Mouse (Mus musculus): ENCODE measurements around the gene Phactr2. TPM values are rescaled to one million over a fixed set of nuclear protein-coding genes. Genes with fewer than 3 reads are reported as not detected.

Phactr2 gene
- polyA plus RNA-seq, 1 experiment from 2014 or later, result 28.8 TPM

DNA sequence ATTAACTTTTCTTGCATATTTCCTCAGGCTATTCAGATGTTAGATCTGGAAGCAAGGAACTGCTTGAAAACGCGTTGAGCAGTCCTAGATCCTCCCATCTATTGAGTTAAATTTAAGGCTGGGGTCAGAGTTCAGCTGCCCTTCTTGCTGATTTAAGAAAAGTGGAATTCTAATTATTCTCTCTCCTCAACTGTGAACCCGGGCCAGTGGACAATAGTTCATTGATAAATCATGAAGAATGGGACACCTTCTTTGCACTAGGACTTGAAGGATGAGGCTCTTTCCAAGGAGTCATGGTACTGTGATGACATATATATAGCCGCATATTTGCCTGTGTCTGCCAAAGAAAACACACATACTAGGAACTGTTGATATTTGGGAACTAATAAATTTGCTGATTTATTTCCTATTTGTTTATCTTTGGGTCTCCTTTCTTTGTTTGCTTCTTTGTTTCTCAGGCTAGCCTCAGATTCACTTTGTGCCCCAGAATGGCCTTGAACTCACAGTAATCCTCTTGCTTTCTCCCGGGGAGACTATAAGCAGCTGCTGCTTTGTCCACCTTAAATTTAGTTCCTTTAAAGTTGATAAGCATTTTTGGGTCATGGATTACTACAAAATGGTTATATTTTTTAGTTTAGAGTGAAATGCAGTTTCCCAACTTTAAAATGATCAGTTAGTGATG lies 127.5 kb downstream of the Phactr2 start:
- DNase-seq (ENCODE audit: low spot score) (no peak), ATAC-seq (ENCODE audit: insufficient number of reproducible peaks, low FRiP score, low TSS enrichment, low read depth) (no peak)
- WGBS, result 62% methylated on average over 5 of the region's 5 CpGs
- Histone ChIP-seq H3K36me3 (ENCODE audit: control insufficient read depth, insufficient read depth, low read length) (no peaks in the 10 kb centered on the region), H3K4me3 (ENCODE audit: low read depth, low read length) (no peak overlapping the region), H3K27ac (replicated peaks; ENCODE audit: low read depth, low read length) (no peak overlapping the region), H3K9ac (ENCODE audit: low read length) (no peak overlapping the region), H3K4me1 (ENCODE audit: control insufficient read depth, insufficient read depth, low read length) (no peaks in the 10 kb centered on the region), H3K4me2 (ENCODE audit: low read depth, severe bottlenecking) (no peak overlapping the region), H3K27me3 (ENCODE audit: control insufficient read depth, insufficient read depth, low read length) (no peaks in the 10 kb centered on the region), H3K9me3 (ENCODE audit: control insufficient read depth, low read length) (no peaks in the 10 kb centered on the region)

DNA sequence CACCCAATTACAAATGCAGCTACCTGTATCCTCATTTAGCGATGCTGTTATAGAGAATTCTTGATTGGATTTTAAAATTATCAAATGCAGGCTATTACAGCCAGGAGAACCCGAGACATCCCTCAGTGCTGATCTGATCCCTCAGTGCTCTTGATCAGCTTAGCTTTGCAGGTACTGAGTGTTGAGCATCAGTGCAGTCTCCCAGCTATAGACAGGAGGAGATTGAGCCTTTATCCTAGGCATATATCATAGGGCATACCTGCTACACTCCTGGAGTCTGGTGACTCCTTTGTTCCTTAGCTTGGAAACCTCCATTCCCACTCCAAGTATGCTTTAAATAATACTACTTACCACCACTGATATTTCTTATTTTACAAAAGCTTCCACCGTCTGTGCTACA lies 133.6 kb downstream of the Phactr2 start:
- H3K4me1 ChIP-seq (ENCODE audit: control insufficient read depth, insufficient read depth, low read length), result no peaks in the 10 kb centered on the region
- no peak overlapping the region for H3K4me3 ChIP-seq (ENCODE audit: low read depth, low read length)
- H3K9me3 ChIP-seq (ENCODE audit: control insufficient read depth, low read length), result no peaks in the 10 kb centered on the region
- no peak for ATAC-seq (ENCODE audit: insufficient number of reproducible peaks, low FRiP score, low TSS enrichment, low read depth)
- H3K27ac ChIP-seq (replicated peaks; ENCODE audit: low read depth, low read length), result no peak overlapping the region
- no peak overlapping the region for H3K9ac ChIP-seq (ENCODE audit: low read length)
- WGBS, result 84% methylated on average over 3 of the region's 3 CpGs
- no peaks in the 10 kb centered on the region for H3K27me3 ChIP-seq (ENCODE audit: control insufficient read depth, insufficient read depth, low read length)
- no peaks in the 10 kb centered on the region for H3K36me3 ChIP-seq (ENCODE audit: control insufficient read depth, insufficient read depth, low read length)
- no peak overlapping the region for H3K4me2 ChIP-seq (ENCODE audit: low read depth, severe bottlenecking)
- no peak for DNase-seq (ENCODE audit: low spot score)

DNA sequence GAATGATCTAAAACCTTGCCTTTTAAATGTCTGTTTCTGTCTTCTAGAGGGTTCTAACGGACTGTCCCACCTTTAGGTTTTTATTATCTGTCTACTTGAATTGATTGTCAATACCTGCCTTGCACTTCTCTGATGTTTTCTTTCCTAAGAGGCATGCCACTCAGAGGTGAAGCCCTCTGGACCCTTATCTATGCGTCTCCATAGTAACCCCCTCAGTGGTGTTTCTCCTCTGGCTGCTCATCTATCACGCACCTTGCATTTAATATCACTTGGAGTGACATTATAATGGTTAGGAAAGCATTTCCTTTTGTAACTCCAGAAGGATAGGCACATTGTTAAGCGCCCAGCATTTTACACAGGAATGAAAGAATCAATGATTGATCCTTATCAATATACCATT lies 137.2 kb downstream of the Phactr2 start:
- no peak overlapping the region for H3K4me3 ChIP-seq (ENCODE audit: low read depth, low read length)
- DNase-seq (ENCODE audit: low spot score) (no peak), ATAC-seq (ENCODE audit: insufficient number of reproducible peaks, low FRiP score, low TSS enrichment, low read depth) (no peak)
- H3K36me3 ChIP-seq (ENCODE audit: control insufficient read depth, insufficient read depth, low read length), result no peaks in the 10 kb centered on the region
- H3K27me3 ChIP-seq (ENCODE audit: control insufficient read depth, insufficient read depth, low read length), result no peaks in the 10 kb centered on the region
- no peak overlapping the region for H3K27ac ChIP-seq (replicated peaks; ENCODE audit: low read depth, low read length)
- no peaks in the 10 kb centered on the region for H3K4me1 ChIP-seq (ENCODE audit: control insufficient read depth, insufficient read depth, low read length)
- no peak overlapping the region for H3K9ac ChIP-seq (ENCODE audit: low read length)
- 62% methylated on average over 4 of the region's 4 CpGs for WGBS
- H3K4me2 ChIP-seq (ENCODE audit: low read depth, severe bottlenecking), result no peak overlapping the region
- no peaks in the 10 kb centered on the region for H3K9me3 ChIP-seq (ENCODE audit: control insufficient read depth, low read length)

DNA sequence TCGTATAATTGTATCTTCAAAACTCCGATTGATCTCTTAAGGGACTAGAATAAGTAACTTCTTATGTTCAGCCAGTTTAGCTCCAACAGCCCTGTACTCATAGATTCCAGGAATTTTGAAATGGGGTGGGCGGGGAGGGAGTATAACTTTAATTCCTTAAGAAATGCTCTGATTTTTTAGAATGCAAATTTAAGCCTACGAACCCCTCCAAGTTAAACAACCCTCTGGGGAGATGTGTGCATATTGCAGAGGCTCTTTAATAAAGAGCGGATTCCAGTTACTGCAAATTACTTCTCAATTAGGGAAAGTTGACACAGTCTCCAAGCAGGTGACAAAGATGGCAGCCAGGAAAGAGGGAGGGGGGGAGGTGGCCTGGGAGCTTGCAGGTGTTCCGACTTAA lies 138.4 kb downstream of the Phactr2 start:
- H3K36me3 ChIP-seq (ENCODE audit: control insufficient read depth, insufficient read depth, low read length), result no peaks in the 10 kb centered on the region
- H3K4me1 ChIP-seq (ENCODE audit: control insufficient read depth, insufficient read depth, low read length), result no peaks in the 10 kb centered on the region
- WGBS, result 69% methylated on average over 6 of the region's 6 CpGs
- H3K27ac ChIP-seq (replicated peaks; ENCODE audit: low read depth, low read length), result no peak overlapping the region
- no peak overlapping the region for H3K9ac ChIP-seq (ENCODE audit: low read length)
- DNase-seq (ENCODE audit: low spot score), result no peak
- no peaks in the 10 kb centered on the region for H3K27me3 ChIP-seq (ENCODE audit: control insufficient read depth, insufficient read depth, low read length)
- no peak for ATAC-seq (ENCODE audit: insufficient number of reproducible peaks, low FRiP score, low TSS enrichment, low read depth)
- no peak overlapping the region for H3K4me2 ChIP-seq (ENCODE audit: low read depth, severe bottlenecking)
- no peak overlapping the region for H3K4me3 ChIP-seq (ENCODE audit: low read depth, low read length)
- H3K9me3 ChIP-seq (ENCODE audit: control insufficient read depth, low read length), result no peaks in the 10 kb centered on the region

DNA sequence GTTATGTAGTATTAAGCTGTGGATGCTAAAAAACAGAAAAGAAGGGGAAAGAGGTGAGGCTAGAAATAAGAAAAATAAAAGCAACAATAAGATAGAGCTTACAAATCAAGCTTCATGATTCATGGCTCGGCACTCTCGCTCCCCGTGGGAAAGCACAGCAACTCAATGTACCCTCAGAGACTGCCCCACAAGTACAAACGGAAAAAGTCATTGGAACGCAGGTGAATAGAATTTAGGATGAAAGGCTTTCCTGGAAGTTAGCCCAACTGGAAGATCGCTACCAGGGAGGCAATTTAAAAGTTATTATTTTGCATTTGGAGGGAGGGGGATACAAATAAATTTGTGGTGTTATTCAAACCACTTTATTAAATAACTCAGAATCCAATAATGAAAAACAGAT lies 138.9 kb downstream of the Phactr2 start:
- Histone ChIP-seq H3K27ac (replicated peaks; ENCODE audit: low read depth, low read length) (no peak overlapping the region), H3K9me3 (ENCODE audit: control insufficient read depth, low read length) (no peaks in the 10 kb centered on the region), H3K4me3 (ENCODE audit: low read depth, low read length) (no peak overlapping the region), H3K4me1 (ENCODE audit: control insufficient read depth, insufficient read depth, low read length) (no peaks in the 10 kb centered on the region), H3K9ac (ENCODE audit: low read length) (no peak overlapping the region), H3K36me3 (ENCODE audit: control insufficient read depth, insufficient read depth, low read length) (no peaks in the 10 kb centered on the region), H3K4me2 (ENCODE audit: low read depth, severe bottlenecking) (no peak overlapping the region), H3K27me3 (ENCODE audit: control insufficient read depth, insufficient read depth, low read length) (no peaks in the 10 kb centered on the region)
- ATAC-seq (ENCODE audit: insufficient number of reproducible peaks, low FRiP score, low TSS enrichment, low read depth) (no peak), DNase-seq (ENCODE audit: low spot score) (no peak)
- WGBS, result 53% methylated on average over 6 of the region's 6 CpGs

DNA sequence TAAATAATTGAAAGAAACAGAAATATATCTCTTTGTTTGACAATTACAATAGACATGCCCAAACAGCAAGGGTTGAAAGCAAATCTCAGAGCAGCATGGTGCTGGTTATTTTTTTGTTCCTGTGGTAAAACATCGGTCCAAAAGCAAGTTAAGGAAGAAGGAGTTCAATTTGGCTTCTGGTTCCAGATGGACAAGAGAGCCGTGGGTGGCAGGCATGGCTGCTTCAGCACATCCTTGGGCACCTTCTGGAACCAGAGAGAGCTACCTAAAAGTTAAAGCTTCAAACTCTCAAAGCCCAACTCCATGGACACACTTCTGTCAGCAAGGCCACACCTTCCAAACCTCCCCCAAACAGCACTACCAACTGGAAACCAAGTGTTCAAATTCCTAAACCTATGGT lies 140.4 kb downstream of the Phactr2 start:
- Histone ChIP-seq H3K4me3 (ENCODE audit: low read depth, low read length) (no peak overlapping the region), H3K27me3 (ENCODE audit: control insufficient read depth, insufficient read depth, low read length) (no peaks in the 10 kb centered on the region), H3K9me3 (ENCODE audit: control insufficient read depth, low read length) (no peaks in the 10 kb centered on the region), H3K4me2 (ENCODE audit: low read depth, severe bottlenecking) (no peak overlapping the region), H3K4me1 (ENCODE audit: control insufficient read depth, insufficient read depth, low read length) (no peaks in the 10 kb centered on the region), H3K27ac (replicated peaks; ENCODE audit: low read depth, low read length) (no peak overlapping the region), H3K9ac (ENCODE audit: low read length) (no peak overlapping the region), H3K36me3 (ENCODE audit: control insufficient read depth, insufficient read depth, low read length) (no peaks in the 10 kb centered on the region)
- ATAC-seq (ENCODE audit: insufficient number of reproducible peaks, low FRiP score, low TSS enrichment, low read depth), result no peak
- WGBS, result 90% methylated on average over 2 of the region's 2 CpGs
- no peak for DNase-seq (ENCODE audit: low spot score)

DNA sequence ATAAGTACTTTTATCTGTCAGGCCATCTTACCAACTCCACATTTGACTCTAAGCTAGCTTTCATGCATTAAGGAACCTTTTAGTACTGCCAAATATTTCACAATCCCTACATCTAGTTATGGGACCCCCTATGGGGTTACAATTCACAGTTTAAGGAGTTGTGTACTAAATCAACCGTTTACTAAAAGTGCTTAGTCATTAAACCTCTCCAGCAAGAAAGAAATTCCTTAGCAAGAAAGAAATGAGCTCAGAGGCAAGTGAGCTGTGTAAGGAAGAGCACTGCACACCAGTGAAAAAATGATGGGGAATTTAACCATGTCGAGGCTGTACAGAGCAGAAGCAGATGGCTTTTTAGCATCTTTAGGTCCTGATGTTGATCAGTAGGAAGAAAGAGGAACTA lies 141.2 kb downstream of the Phactr2 start:
- no peak overlapping the region for H3K27ac ChIP-seq (replicated peaks; ENCODE audit: low read depth, low read length)
- no peak overlapping the region for H3K9ac ChIP-seq (ENCODE audit: low read length)
- ATAC-seq (ENCODE audit: insufficient number of reproducible peaks, low FRiP score, low TSS enrichment, low read depth) (no peak), DNase-seq (ENCODE audit: low spot score) (no peak)
- no peaks in the 10 kb centered on the region for H3K9me3 ChIP-seq (ENCODE audit: control insufficient read depth, low read length)
- no peaks in the 10 kb centered on the region for H3K4me1 ChIP-seq (ENCODE audit: control insufficient read depth, insufficient read depth, low read length)
- WGBS, result 53% methylated on average over 2 of the region's 2 CpGs
- no peaks in the 10 kb centered on the region for H3K36me3 ChIP-seq (ENCODE audit: control insufficient read depth, insufficient read depth, low read length)
- no peaks in the 10 kb centered on the region for H3K27me3 ChIP-seq (ENCODE audit: control insufficient read depth, insufficient read depth, low read length)
- H3K4me2 ChIP-seq (ENCODE audit: low read depth, severe bottlenecking), result no peak overlapping the region
- no peak overlapping the region for H3K4me3 ChIP-seq (ENCODE audit: low read depth, low read length)

DNA sequence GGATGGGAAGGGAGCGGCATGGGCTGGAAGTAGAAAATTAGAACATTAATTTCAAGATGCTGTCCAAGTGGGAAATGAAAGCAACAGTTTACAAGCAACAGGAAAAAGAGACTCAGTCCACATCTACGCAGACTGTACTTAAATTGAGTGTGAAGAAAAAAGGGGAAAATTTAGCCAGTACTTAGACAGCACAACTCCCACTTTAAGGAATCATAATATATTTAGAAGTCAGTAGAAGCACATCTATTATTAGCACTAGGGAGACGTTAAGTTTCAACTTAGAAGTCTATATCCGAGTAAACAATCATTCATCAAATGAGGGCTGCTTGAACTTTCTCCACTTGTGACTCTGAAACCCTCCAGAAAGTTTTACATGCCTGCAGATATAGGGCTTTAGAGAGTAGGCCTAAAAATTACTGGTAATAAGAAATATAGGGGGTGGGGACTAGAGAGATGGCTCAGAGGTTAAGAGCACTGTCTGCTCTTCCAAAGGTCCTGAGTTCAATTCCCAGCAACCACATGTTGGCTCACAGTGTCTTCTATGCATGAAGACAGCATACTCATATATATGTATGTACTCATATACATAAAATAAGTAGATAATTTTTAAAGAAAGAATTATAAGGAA lies 142.7 kb downstream of the Phactr2 start:
- DNase-seq (ENCODE audit: low spot score) (no peak), ATAC-seq (ENCODE audit: insufficient number of reproducible peaks, low FRiP score, low TSS enrichment, low read depth) (no peak)
- H3K9ac ChIP-seq (ENCODE audit: low read length), result no peak overlapping the region
- no peaks in the 10 kb centered on the region for H3K4me1 ChIP-seq (ENCODE audit: control insufficient read depth, insufficient read depth, low read length)
- H3K27me3 ChIP-seq (ENCODE audit: control insufficient read depth, insufficient read depth, low read length), result no peaks in the 10 kb centered on the region
- 73% methylated on average over 4 of the region's 4 CpGs for WGBS
- no peaks in the 10 kb centered on the region for H3K9me3 ChIP-seq (ENCODE audit: control insufficient read depth, low read length)
- no peaks in the 10 kb centered on the region for H3K36me3 ChIP-seq (ENCODE audit: control insufficient read depth, insufficient read depth, low read length)
- no peak overlapping the region for H3K4me2 ChIP-seq (ENCODE audit: low read depth, severe bottlenecking)
- no peak overlapping the region for H3K4me3 ChIP-seq (ENCODE audit: low read depth, low read length)
- no peak overlapping the region for H3K27ac ChIP-seq (replicated peaks; ENCODE audit: low read depth, low read length)

DNA sequence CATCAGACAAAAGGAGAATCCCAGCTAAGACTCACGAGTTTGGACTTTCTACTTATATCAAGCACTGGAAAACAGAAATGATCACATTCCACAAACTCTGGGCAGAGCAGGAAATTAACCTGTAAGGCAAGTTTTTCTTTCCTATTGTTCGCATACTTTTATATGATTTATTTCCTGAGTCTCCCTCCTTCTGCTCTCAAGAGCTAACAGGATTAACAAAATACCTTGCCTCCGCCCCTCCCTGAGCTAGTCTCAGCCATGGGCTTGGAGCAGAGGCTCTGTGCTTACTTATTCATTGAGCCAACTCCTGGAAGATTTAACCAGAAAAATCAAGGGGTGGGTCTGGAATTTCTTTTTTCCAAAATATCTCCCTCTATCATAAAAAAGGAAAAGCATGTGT lies 145.6 kb downstream of the Phactr2 start:
- DNase-seq (ENCODE audit: low spot score), result no peak
- Histone ChIP-seq H3K36me3 (ENCODE audit: control insufficient read depth, insufficient read depth, low read length) (no peaks in the 10 kb centered on the region), H3K9ac (ENCODE audit: low read length) (no peak overlapping the region), H3K9me3 (ENCODE audit: control insufficient read depth, low read length) (no peaks in the 10 kb centered on the region), H3K4me3 (ENCODE audit: low read depth, low read length) (no peak overlapping the region), H3K27ac (replicated peaks; ENCODE audit: low read depth, low read length) (no peak overlapping the region), H3K27me3 (ENCODE audit: control insufficient read depth, insufficient read depth, low read length) (no peaks in the 10 kb centered on the region), H3K4me1 (ENCODE audit: control insufficient read depth, insufficient read depth, low read length) (no peaks in the 10 kb centered on the region), H3K4me2 (ENCODE audit: low read depth, severe bottlenecking) (no peak overlapping the region)
- no peak for ATAC-seq (ENCODE audit: insufficient number of reproducible peaks, low FRiP score, low TSS enrichment, low read depth)
- WGBS, result 59% methylated on average over 3 of the region's 3 CpGs

All from limb, embryonic 11.5 days (tissue).